Mouse (Mus musculus) frontal cortex, adult (tissue): ENCODE results near the gene Mief1.

Experiments used
- ATAC-seq: cut with Nextera tagmentation; 2 replicates; pipeline ENCODE4 v1.9.2; 2017; ENCODE audit warnings: mild to moderate bottlenecking, moderate library complexity, mixed read lengths; ENCODE audit not compliant: low TSS enrichment

Mief1 gene

GRCm38 (mm10) chr15:80228071-80228800 is 5.6 kb upstream of the Mief1 start:
- no peak for ATAC-seq

GRCm38 (mm10) chr15:80232331-80232730 is 1.5 kb upstream of the Mief1 start:
- ATAC-seq: no peak

DNA sequence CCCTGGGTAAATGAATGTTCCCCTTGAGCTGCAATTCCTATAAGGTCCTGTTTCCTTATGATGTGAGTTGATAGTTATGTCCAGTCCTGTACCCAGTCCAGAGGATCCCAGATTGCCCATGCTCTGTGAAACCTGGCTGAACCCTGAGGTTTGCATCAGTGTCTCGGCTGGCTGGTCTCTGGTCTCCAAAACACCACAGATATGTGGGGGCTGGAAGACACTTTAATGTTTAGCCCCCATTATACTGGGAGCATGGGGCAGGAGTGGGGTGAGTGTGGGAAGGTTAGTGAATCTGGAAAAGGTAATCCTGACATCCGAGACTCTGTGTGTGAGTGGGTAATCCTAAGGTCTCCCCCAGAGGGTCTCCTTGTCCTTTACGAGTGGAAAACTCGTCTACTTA is 765 bp upstream of the Mief1 start:
- no peak for ATAC-seq

- no peak for ATAC-seq
Measured at GRCm38 (mm10) chr15:80235535-80235934, 1.7 kb downstream of the Mief1 start, which contains the start of gene AC140267.1. Gene AC140267.1, plus strand, starts transcription at chr15:80235835.

- no peak for ATAC-seq
Measured at GRCm38 (mm10) chr15:80248135-80248534, 14.3 kb downstream of the Mief1 start.

DNA sequence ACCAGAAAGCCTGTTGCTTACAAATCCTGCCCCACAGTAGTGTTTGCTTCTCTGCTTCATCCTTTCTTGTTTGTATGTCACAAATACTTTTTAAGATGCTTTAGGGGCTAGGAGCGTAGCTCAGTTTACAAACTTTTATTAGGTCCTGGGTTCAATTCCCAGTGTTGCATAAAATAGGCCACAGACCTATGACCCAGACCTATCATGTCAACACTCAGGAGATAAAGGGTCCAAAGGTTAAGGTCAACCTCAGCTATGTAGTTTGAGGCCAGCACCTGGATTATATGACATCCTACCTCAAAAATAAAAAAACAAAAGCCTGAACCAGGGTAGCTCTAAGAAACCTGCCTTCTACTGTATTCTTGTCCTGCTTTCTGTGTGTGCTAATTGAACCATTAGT is 14.8 kb downstream of the Mief1 start:
- no peak for ATAC-seq

DNA sequence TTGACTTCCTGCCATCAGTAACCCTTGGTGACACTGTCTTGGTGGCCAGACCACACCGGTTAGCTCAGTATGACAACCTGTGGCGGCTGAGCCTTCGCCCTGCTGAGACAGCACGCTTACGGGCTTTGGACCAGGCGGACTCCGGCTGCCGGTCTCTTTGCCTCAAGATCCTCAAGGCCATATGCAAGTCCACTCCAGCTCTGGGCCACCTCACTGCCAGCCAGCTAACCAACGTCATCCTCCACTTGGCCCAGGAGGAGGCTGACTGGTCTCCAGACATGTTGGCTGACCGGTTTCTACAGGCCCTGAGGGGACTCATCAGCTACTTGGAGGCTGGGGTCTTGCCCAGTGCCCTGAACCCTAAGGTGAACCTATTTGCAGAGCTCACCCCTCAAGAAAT is 15.9 kb downstream of the Mief1 start:
- ATAC-seq: no peak

GRCm38 (mm10) chr15:80250586-80250985 is 16.8 kb downstream of the Mief1 start:
- ATAC-seq: no peak

DNA sequence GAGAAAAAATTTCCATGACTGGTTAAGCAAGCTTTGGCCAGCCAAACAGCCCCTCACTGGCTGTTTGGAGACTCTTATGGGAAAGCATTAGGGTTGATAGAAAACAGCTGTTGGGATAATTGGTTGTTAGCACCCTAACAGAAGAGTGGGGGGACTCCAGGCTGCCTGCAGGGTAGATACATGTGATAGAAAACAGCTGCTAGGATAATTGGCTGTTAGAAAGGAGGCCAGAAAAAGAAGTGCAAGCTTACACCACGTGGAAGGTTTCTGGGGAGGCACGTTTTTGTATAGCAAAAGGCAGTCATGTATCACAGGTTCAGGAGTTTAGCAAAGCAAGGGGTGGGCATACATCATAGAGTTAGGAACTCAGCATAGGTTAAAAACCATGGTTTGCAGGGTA is 19.7 kb downstream of the Mief1 start:
- no peak for ATAC-seq

DNA sequence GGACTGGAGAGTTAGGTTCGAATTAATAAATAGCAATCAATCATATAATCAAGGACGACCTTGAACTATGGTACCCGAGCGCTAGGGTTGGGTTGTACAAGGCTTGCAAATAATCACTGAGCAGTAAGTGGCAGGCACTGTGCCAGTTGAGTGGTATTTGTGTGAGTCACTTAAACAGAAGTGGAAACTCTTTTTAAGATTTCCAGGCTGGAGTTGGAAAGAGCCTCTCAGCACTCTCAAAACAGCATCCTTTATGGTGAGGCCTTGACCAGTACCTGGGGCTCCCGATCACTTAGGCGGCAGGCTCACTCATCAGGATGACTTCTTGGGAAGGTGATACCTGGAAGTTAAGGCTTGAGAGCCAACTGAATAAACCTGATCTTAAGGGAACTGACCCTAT is 20.4 kb downstream of the Mief1 start:
- no peak for ATAC-seq

- peak; percentile 90 for ATAC-seq
Measured at GRCm38 (mm10) chr15:80254847-80255645, 21.2 kb downstream of the Mief1 start, which contains the start of gene Atf4. Gene Atf4, plus strand, starts transcription at chr15:80255184.

DNA sequence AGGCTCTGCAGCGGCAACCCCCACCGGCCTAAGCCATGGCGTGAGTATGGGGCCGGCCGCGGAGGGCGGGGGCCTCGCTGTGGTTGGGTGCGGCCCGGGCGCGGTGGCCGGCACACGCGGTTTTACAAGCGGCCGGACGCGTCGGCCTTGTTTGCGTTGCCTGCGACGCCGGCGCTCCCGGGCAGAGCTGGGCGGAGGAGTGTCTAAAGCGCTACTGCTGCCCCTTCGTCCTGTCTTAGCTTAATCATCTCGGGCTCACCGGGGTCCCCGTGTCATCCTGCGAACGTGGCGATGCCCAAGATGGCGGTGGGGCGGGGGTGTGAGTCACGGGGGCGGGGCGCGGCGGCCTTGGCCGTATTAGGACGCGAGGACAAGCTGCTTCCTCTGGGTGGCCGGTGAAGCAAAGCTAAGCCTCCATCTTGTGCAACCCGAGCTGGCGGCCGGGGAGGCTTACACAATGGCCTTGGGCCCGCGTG is 21.9 kb downstream of the Mief1 start:
- no peak for ATAC-seq

GRCm38 (mm10) chr15:80256242-80256641 is 22.4 kb downstream of the Mief1 start:
- no peak for ATAC-seq

- ATAC-seq: no peak
Measured at GRCm38 (mm10) chr15:80256656-80257601, 23.1 kb downstream of the Mief1 start.

GRCm38 (mm10) chr15:80257602-80258239 is 23.9 kb downstream of the Mief1 start:
- no peak for ATAC-seq

- ATAC-seq: no peak
Measured at GRCm38 (mm10) chr15:80258240-80259170, 24.7 kb downstream of the Mief1 start.

DNA sequence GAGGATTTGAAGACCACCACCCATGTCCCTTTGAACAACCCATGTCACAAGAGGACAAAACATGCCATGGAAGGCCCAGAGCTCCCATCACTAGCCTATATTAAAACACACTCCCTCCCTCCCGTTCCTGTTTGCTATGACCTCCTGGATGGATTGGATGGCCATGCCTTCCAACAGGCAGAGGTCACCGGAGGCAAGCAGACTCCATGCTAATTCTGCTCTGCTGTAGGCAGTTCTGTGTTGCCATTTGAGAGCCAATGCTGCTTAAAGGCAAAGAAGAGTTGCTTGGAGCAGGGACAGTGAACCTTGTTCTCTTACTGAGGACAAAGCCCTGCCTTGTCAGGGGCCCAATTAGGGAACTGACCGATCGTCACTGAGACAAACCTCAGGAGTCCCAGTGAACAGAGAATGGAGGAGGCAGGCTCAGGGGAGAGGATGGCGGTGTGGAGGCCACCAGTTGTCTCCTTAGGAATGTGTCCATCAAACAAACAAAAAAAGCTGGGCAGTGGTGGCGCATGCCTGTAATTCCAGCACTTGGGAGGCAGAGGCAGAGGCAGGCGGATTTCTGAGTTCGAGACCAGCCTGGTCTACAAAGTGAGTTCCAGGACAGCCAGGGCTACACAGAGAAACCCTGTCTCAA is 25.7 kb downstream of the Mief1 start:
- ATAC-seq: no peak

DNA sequence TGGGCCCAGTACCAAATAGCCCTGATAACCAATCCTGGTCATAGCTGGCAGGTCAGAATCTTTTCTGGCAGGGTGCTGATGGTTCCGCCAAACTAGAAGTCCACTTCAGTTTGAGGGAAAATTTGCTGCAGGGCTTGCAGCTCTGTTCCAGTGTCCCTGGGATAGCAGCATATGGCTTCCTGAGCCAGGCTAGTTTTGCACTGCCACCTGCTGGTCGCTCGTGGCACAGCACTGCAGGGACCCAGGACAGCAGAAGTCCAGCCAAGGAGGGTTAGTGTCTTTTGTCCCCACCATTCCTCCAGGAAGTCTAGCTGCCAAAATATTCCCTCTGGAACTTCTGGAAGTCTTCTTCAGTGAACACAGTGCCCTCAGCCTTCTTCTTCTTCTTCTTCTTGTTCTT is 26.9 kb downstream of the Mief1 start:
- 0 out of 2 replicates have a peak, but pooled peaks have one; percentile 28 for ATAC-seq

DNA sequence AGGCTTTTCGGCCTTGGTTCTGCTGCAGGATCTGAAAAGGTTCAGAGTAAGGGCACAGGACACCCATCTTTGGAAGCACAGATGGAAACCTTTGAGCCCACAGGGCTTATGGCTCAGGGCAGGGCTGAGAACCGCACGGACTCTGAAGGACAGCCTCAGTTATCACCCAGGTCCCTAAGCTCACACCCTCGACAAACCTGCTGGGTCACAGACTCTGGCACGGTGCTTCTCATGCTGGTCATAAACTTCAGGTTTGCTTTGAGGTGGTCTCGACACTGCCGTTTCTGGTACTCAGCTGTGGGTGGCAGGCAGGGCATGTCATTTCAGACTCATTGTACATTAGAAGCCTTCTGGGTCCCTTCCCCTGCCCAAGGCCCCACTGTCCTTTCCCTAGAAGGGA is 27.3 kb downstream of the Mief1 start:
- ATAC-seq: no peak
